Mouse (Mus musculus) stomach, embryonic 16.5 days (tissue): ENCODE data around the gene 4930578G10Rik. TPM values are rescaled to one million over a fixed set of nuclear protein-coding genes. Genes with fewer than 3 reads are reported as not detected.

Experiments used
- ATAC-seq: fragments of 200-750 bp; cut with Nextera tagmentation; 2 replicates; pipeline ENCODE4 v1.8.0; 2017; ENCODE audit warnings: moderate number of reproducible peaks, moderate TSS enrichment; ENCODE audit not compliant: insufficient read depth, low FRiP score
- H3K27ac ChIP-seq: fragments of 300-500 bp; sonication (generic); 2 replicates; pipeline ENCODE4 v1.5.1; 2014; ENCODE audit warnings: low read length
- H3K27me3 ChIP-seq: fragments of 300-500 bp; sonication (generic); 2 replicates; pipeline ENCODE4 v1.6.1; 2014; ENCODE audit warnings: low read length, control low read depth, mixed read lengths; ENCODE audit not compliant: control insufficient read depth, insufficient read depth
- H3K36me3 ChIP-seq: fragments of 300-500 bp; sonication (generic); 2 replicates; pipeline ENCODE4 v1.6.1; 2014; ENCODE audit warnings: low read length; ENCODE audit not compliant: control insufficient read depth, insufficient read depth
- H3K4me1 ChIP-seq: fragments of 300-500 bp; sonication (generic); 2 replicates; pipeline ENCODE4 v1.6.1; 2014; ENCODE audit warnings: low read length, control low read depth, mixed read lengths; ENCODE audit not compliant: control insufficient read depth, insufficient read depth
- H3K4me2 ChIP-seq: fragments of 300-500 bp; sonication (generic); 2 replicates; pipeline ENCODE4 v1.6.1; 2014; ENCODE audit warnings: low read depth, low read length, mixed read lengths
- H3K4me3 ChIP-seq: fragments of 300-500 bp; sonication (generic); replicated peaks from 2 replicates; pipeline ENCODE4 v1.5.1; 2014; ENCODE audit warnings: mild to moderate bottlenecking, low read length
- H3K9ac ChIP-seq: fragments of 300-500 bp; sonication (generic); 2 replicates; pipeline ENCODE4 v1.6.1; 2014; ENCODE audit warnings: low read length
- H3K9me3 ChIP-seq: fragments of 300-500 bp; sonication (generic); replicated peaks from 2 replicates; pipeline ENCODE4 v1.6.1; 2016; ENCODE audit warnings: low read length, control low read depth; ENCODE audit not compliant: control insufficient read depth
- WGBS: fragments of 180-500 bp; shearing (Covaris S2); extraction: QIAGEN DNeasy Blood & Tissue Kit; methylation state at CpG from one replicate; pipeline ENCODE4 v1.1.7; 2014; 5-methylcytosine and 5-hydroxymethylcytosine counted together
- polyA plus RNA-seq: library from polyadenylated mRNA; unstranded; fragments of >200 nt; fragmentation: Nextera tagmentation; extraction: Ambion mirVana; gene quantifications from 2 replicates; pipeline ENCODE4 v1.2.1, GENCODE M21; 2015

The 4930578G10Rik gene
- polyA plus RNA-seq, 1 experiment from 2014 or later = 0.23 TPM

DNA sequence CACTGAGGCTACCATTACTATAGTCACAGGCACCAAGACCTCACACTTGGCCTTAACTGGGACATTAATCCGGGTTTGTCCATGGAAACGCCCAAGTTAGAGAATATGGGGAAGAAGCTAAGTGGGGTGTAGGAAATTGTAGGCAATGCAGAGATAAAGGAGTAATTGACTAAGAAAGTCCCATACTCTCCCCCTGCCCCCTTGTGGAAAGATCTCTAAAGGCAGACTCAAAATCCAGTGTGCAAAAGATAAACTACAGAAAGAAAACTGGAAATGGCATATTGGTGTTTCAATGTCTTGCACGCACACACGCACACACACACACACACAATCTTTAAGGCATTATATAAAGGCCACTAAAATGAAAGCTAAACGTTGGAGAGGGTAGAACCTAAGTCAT, 135.4 kb downstream of the 4930578G10Rik start:
- no peaks in the 10 kb centered on the region for H3K9me3 ChIP-seq
- no peak for ATAC-seq
- no peak overlapping the region for H3K27ac ChIP-seq
- WGBS = 77% methylated on average over 5 of the region's 5 CpGs
- H3K36me3 ChIP-seq = no peaks in the 10 kb centered on the region
- H3K4me3 ChIP-seq = no peak overlapping the region
- no peak overlapping the region for H3K9ac ChIP-seq
- peaks cover 6% of the 10 kb centered on the region; the same call in 1 of the 2 replicates for H3K4me1 ChIP-seq
- H3K4me2 ChIP-seq = no peak overlapping the region
- H3K27me3 ChIP-seq = no peaks in the 10 kb centered on the region

GRCm38 (mm10) chr4:42872151-42872550, 136.8 kb downstream of the 4930578G10Rik start:
- H3K4me3 ChIP-seq = no peak overlapping the region
- H3K36me3 ChIP-seq = no peaks in the 10 kb centered on the region
- no peak overlapping the region for H3K4me2 ChIP-seq
- no peak overlapping the region for H3K9ac ChIP-seq
- no peak overlapping the region for H3K27ac ChIP-seq
- no peaks in the 10 kb centered on the region for H3K9me3 ChIP-seq
- no peaks in the 10 kb centered on the region for H3K27me3 ChIP-seq
- no peak for ATAC-seq
- H3K4me1 ChIP-seq = peaks cover 6% of the 10 kb centered on the region; the same call in 1 of the 2 replicates
- 91% methylated on average over 7 of the region's 7 CpGs for WGBS

DNA sequence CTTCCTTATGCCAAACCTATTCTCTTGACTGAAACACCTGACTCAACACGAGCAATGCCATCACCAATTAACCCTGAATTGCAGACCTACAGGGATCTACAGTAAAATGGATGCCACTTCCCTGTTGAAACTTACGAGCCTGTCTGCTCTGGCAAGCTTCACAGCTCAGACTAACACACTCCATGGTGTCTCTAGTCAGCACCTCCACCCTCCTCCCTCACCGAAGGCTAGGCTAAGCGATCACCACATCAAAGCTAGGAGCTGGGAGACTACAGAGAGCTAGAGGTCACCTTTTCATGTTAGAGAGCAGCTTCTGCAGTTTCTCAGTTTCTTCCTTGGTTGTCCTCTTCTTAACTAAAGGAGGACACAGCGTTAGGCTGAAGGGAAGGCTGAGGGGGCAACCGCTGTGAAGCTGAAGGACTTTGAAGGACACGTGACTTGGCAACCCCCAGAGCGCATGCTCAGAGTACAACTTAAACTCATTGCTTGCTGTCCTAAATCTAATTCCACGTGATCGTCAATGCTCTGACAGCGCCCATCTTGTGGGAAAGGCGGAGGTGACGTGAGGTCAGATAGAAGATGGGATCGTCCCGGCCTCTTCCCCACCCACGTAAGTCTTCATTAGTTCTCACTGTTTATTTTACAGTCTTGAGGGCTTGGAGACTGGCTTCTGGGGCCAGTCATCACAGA, 137.5 kb downstream of the 4930578G10Rik start:
- H3K4me2 ChIP-seq = no peak overlapping the region
- no peaks in the 10 kb centered on the region for H3K9me3 ChIP-seq
- H3K9ac ChIP-seq = no peak overlapping the region
- H3K27me3 ChIP-seq = no peaks in the 10 kb centered on the region
- H3K4me3 ChIP-seq = no peak overlapping the region
- no peak overlapping the region for H3K27ac ChIP-seq
- 66% methylated on average over 16 of the region's 16 CpGs for WGBS
- no peak for ATAC-seq
- no peaks in the 10 kb centered on the region for H3K36me3 ChIP-seq
- H3K4me1 ChIP-seq = no peaks in the 10 kb centered on the region

DNA sequence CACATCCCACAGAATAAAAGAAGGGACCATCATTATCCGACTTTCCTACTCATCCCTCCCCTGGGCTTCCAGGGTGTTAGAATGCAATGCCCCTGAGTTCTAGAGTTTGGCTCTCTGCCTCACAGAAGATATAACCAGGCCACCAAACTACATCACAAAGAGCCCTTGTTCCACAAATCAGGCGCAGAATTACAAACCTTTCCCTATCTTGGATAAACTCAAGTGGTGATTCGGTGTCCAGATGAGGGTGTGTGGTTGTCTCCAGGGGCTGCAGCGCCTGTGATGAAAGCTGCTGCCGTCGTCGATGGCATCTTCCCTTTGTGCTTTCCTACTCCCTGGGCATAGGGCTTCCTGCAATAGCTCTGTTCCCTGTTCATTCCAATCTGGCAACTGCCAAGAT, 138.8 kb downstream of the 4930578G10Rik start, which contains the start of gene Fam205c:
Gene Fam205c, minus strand, starts transcription at position 101 of the 400 bp plus-strand sequence.
- Histone ChIP-seq H3K27me3 (no peaks in the 10 kb centered on the region), H3K27ac (no peak within 1 kb of the TSS), H3K9ac (no peak within 1 kb of the TSS), H3K9me3 (no peaks in the 10 kb centered on the region), H3K4me2 (no peak within 1 kb of the TSS), H3K36me3 (no peaks in the 10 kb centered on the region), H3K4me3 (no peak within 1 kb of the TSS), H3K4me1 (no peaks in the 10 kb centered on the region)
- 82% methylated on average over 7 of the region's 7 CpGs for WGBS
- ATAC-seq = no peak

- ATAC-seq = peak; percentile 68; the same call in 1 of the 2 replicates
- no peak overlapping the region for H3K4me2 ChIP-seq
- H3K36me3 ChIP-seq = no peaks in the 10 kb centered on the region
- no peak overlapping the region for H3K27ac ChIP-seq
- H3K9ac ChIP-seq = no peak overlapping the region
- 29% methylated on average over 5 of the region's 5 CpGs for WGBS
- H3K9me3 ChIP-seq = no peaks in the 10 kb centered on the region
- H3K27me3 ChIP-seq = no peaks in the 10 kb centered on the region
- no peaks in the 10 kb centered on the region for H3K4me1 ChIP-seq
- H3K4me3 ChIP-seq = no peak overlapping the region
These were observed 141.4 kb downstream of the 4930578G10Rik start for GRCm38 (mm10) chr4:42876586-42877291.

DNA sequence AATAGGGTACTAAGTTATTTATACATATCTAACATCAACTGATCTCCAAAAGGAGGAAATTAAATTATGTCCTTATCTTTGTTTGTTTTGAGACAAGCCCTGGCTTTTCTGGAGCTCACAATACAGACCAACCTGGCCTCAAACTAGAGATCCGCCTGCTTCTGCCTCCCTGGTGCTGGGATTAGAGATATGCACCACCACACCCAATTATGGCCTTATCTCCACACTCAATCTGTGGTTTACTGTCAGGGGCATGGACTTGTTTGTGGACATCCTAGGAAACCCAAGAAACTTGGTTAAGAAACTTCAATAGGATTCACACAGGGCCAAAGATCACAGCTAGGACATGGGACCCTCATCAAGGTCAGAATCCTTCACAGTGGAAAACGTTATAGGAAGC, 142.3 kb downstream of the 4930578G10Rik start:
- 75% methylated on average over 2 of the region's 2 CpGs for WGBS
- no peak overlapping the region for H3K4me2 ChIP-seq
- H3K4me1 ChIP-seq = no peaks in the 10 kb centered on the region
- no peak overlapping the region for H3K4me3 ChIP-seq
- no peaks in the 10 kb centered on the region for H3K27me3 ChIP-seq
- no peaks in the 10 kb centered on the region for H3K36me3 ChIP-seq
- no peak overlapping the region for H3K9ac ChIP-seq
- no peak for ATAC-seq
- H3K27ac ChIP-seq = no peak overlapping the region
- H3K9me3 ChIP-seq = no peaks in the 10 kb centered on the region

- Histone ChIP-seq H3K4me1 (no peaks in the 10 kb centered on the region), H3K36me3 (no peaks in the 10 kb centered on the region), H3K4me3 (no peak overlapping the region), H3K27me3 (no peaks in the 10 kb centered on the region), H3K9ac (no peak overlapping the region), H3K4me2 (no peak overlapping the region), H3K27ac (no peak overlapping the region), H3K9me3 (no peaks in the 10 kb centered on the region)
- WGBS = 69% methylated on average over 16 of the region's 16 CpGs
- 0 out of 2 replicates have a peak, but pooled peaks have one; percentile 58 for ATAC-seq
These were observed 144.7 kb downstream of the 4930578G10Rik start for GRCm38 (mm10) chr4:42879829-42880676.

DNA sequence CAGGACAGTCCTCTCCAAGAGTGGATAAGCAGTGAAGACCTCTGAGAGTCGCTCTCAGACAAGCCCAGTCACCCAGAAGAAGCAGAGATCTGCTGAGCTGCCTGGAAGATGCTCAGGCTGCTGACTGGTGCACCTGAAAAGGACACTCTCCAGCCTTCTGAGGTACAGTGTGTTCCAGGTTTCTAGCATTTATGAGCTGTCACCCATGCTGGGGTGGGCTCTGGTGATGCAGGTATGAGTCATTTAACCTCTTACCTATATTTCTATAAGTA, 145.3 kb downstream of the 4930578G10Rik start:
- H3K27ac ChIP-seq = no peak overlapping the region
- ATAC-seq = no peak
- H3K9me3 ChIP-seq = no peaks in the 10 kb centered on the region
- H3K36me3 ChIP-seq = no peaks in the 10 kb centered on the region
- no peak overlapping the region for H3K4me2 ChIP-seq
- H3K4me3 ChIP-seq = no peak overlapping the region
- no peak overlapping the region for H3K9ac ChIP-seq
- H3K4me1 ChIP-seq = no peaks in the 10 kb centered on the region
- H3K27me3 ChIP-seq = no peaks in the 10 kb centered on the region
- WGBS = 44% methylated on average over 1 of the region's 1 CpGs

GRCm38 (mm10) chr4:42886926-42887325, 151.6 kb downstream of the 4930578G10Rik start:
- no peak for ATAC-seq
- Histone ChIP-seq H3K36me3 (no peaks in the 10 kb centered on the region), H3K27ac (no peak overlapping the region), H3K4me3 (no peak overlapping the region), H3K4me1 (no peaks in the 10 kb centered on the region), H3K4me2 (no peak overlapping the region), H3K9me3 (no peaks in the 10 kb centered on the region), H3K27me3 (no peaks in the 10 kb centered on the region), H3K9ac (no peak overlapping the region)
- WGBS = 89% methylated on average over 6 of the region's 6 CpGs
